Mouse (Mus musculus) B cell, adult 2 months (primary cell): ENCODE measurements around the gene Zfp362.

Source experiments
- DNase-seq, 2 experiments: peaks; one replicate each; pipeline ENCODE4 v3.0.0; 2022

Gene Zfp362

GRCm38 (mm10) chr4:128759214-128759613 lies 46.6 kb downstream of the Zfp362 start:
- no peak for DNase-seq

DNA sequence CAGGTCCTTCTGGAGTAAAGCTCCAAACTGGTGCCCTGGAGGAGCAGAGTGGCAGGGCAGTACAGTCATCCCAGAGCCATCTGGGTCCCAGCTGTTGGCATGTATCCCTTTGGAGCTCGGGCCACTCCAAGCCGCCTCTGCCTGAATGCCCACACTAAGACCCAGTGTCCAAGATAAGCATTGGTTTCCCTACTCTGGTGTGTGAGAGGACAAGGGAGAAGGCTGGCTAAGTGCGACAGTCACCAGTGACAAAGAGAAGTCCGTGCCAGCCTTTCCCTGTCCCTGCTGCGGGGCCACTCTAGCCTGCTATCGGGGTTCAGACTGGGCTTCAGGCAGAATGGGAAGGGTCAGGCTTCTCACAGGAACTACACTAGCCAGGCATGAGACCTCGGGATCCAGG lies 49.9 kb downstream of the Zfp362 start:
- DNase-seq = no peak

DNA sequence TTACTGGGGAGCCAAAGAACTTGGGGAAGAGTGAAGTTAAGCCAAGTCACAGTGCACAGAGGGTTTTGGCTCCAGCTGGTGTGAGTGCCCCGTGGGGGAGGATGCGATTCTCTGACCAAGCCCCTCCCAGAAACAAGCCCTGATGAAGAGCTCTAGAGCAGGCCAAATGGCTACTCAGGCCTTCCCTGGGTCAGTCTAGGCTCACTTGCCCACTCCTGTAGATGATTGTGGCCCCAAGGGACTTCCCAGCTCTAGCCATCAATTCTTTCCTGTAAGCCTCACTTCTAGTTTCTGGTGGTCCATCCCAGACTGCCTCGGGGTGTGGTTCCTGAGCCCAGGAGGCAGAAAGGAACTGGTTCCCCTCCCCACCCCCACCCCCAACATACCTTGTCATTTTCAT lies 50.8 kb downstream of the Zfp362 start, which contains the start of gene A3galt2:
Gene A3galt2 (plus strand): TSS at position 301 of the 400 bp plus-strand sequence.
- no peak for DNase-seq

DNA sequence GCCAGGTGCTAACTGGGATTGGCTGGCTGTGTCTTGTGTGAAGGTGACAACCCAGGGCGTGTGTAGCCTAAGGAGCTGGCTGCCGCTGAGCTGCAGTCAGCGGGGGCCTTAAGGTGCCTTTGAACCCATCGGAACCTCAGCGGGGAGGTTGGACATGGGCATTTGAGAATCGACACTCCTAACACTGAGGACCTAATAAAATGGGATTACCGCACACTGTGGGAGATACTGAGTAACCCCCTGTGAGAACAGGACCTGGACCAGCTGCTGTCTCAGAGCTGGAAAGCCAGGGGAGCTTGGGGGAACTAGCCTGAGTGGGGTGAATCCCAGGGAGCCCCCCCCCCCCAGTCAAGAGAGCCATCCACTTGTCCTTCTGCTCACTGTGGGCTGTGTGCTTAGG lies 52.3 kb downstream of the Zfp362 start:
- no peak for DNase-seq

- no peak for DNase-seq
These were observed 53.7 kb downstream of the Zfp362 start for GRCm38 (mm10) chr4:128752031-128752757.

GRCm38 (mm10) chr4:128751006-128751405 lies 54.8 kb downstream of the Zfp362 start:
- DNase-seq = no peak

- no peak for DNase-seq
These were observed 57.5 kb downstream of the Zfp362 start for GRCm38 (mm10) chr4:128748309-128748708.

DNA sequence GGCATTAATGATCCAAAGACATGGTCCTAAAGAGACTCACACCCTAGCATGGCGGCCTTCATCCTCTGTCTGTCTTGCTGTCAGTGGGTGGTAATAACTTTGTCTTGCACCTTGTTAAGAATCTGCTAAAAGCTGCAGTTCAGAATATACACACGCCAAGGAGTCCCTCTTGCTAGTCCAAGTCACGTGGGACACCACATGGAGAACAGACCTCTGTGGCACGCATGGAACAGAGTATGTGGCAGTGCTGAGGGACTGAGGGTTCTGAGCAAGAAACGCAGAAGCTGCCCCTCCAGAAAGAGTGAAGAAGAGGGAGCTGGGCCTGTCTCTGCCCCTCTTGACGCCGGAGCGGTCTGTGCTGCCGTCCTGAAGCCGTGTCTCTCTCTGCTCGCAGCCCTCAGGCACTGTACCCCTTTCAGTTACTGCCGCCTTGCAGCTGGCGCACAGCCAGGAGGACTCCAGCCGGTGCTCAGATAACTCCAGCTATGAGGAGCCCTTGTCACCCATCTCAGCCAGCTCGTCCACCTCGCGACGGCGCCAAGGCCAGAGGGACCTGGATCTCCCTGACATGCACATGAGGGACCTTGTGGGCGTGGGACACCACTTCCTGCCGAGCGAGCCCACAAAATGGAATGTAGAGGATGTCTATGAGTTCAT lies 58.1 kb downstream of the Zfp362 start:
- no peak for DNase-seq

GRCm38 (mm10) chr4:128745160-128745559 lies 60.7 kb downstream of the Zfp362 start:
- DNase-seq = no peak

GRCm38 (mm10) chr4:128743031-128743626 lies 62.7 kb downstream of the Zfp362 start:
- DNase-seq = no peak

GRCm38 (mm10) chr4:128742379-128742970 lies 63.4 kb downstream of the Zfp362 start:
- DNase-seq = no peak

GRCm38 (mm10) chr4:128741906-128742305 lies 63.9 kb downstream of the Zfp362 start:
- no peak for DNase-seq

DNA sequence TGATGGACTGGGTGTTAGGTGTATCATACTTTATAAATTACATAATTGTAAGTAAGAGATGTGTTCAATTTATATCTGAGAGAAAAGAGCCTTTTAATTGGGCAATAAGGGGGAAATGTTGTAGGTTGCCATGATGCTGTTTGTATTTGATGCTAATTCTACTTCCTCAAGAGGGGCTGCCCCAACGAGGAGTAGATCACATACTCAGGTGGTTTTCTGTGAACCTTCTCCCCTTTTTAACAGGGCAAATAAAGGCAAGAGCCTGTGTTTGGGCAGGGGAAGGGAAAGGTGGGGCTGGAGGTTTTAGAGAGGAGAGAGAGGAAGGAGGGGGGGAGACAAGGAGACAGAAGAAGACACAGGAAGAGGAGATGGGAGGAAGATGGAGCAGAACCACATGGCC lies 65.0 kb downstream of the Zfp362 start:
- DNase-seq = no peak

- no peak for DNase-seq
These were observed 67.8 kb downstream of the Zfp362 start for GRCm38 (mm10) chr4:128737825-128738610.

- DNase-seq = no peak
These were observed 68.7 kb downstream of the Zfp362 start for GRCm38 (mm10) chr4:128737137-128737589.

DNA sequence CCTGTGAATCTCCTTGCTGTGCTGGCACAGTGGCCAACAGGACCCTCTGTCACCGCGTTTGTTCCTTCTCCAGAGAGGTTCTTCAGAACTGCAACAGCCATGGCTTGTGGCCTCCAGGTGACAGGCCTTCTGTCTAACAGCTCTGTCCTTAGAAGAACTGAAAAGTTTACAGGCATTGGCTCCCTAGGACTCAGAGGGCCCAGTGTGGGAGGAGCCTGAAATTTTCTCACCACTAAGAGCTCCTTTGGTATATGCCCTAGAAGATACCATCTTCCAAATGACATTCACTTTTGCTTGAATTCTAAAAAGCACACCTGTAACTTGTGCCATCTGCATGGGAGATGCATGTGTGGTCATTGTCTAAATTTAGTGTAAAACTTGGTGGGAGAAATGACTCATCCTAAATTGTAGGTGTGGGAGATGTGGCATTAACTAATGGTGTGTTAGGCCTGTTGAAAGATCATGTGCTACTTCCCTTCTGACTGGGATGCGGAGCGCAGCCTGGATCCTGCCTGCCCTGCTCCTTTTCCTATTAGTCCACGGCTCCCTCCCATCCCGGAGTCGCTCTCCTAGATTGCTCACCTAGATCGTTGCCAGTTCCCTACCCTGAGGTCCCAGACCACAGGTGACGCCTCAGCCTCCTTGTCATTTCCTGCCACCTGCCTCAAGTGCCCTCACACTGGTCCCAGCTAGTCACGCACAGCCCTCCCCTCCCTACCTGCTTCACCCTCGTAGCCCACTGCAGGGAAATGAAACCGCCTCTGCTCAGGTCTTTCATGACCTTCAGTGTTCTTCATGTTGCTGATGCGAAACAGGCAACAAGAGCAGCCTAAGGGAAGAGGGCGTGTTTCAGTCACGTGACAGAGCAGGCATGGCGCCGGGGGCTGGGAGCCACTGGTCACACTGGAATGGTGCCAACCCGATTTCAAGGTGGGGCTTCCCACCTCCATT lies 70.8 kb downstream of the Zfp362 start:
- DNase-seq = peak; percentile 86 to 91

DNA sequence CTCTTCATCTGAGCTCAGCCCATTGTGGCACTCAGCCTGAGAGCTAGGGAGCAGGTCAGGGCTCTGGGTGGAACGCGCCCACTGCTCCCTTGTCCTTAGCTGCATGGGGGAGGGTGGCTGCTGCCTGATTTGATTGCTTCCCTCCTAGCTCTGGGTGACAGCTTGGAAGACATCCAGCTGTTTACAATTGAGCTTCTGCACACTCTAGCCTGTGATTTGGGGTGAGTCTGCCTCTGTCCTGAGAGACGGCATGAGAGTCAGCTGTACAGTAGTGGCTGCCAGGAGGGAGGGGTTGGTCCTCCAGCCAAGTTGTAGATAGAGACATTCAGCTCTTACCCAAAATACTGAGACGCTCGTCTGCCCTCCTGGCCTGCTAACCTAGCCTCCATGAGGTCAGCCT lies 71.6 kb downstream of the Zfp362 start:
- DNase-seq = no peak

GRCm38 (mm10) chr4:128733496-128733895 lies 72.3 kb downstream of the Zfp362 start:
- peak; percentile 79 to 81 for DNase-seq

- no peak for DNase-seq
These were observed 73.1 kb downstream of the Zfp362 start for GRCm38 (mm10) chr4:128732794-128733193.

DNA sequence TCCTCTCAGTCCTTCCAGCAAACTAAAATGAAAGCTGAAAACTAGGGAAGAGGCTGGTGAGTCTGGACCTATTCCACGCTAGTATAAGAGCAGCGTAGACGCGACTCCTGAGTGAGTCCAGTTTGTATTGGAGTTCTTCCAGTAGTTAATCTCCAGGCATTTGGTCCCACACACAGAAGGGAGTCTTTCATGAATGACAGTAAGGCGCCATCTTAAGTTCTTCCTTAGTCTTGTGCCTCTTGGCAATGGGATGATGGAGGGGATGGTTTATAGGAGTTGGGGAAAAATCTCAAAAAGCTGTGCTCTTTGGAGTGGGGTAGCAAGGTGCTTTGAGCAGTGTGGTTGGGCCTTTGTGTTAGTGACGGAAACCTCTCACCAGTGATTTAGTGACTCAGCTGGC lies 75.6 kb downstream of the Zfp362 start:
- DNase-seq = no peak

DNA sequence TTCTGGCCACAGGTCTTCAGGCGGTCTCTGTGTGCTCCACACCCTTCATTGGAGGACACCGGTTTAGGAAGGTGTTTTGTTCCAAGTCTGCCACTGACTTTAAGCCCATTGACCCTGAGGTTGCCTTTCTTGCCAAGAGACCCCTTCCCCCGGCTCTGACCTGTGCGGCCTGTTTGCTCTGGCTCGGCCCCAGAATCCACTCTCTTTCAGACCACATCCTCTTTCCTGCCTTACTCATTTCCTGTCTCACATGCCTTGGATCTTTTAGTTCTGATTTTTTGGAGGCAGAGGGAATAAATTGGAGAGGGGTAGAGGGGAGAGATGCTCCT lies 76.2 kb downstream of the Zfp362 start:
- DNase-seq = no peak
